Mouse (Mus musculus) cerebellum, adult 2 months (tissue): ENCODE measurements around the gene Lrrc4b.

Experiments used
- CTCF ChIP-seq: fragments of 200-500 bp; IDR thresholded peaks from 2 replicates; pipeline ENCODE4 v1.5.1; 2011; ENCODE audit warnings: low read depth, mild to moderate bottlenecking, control low read depth, low read length, moderate library complexity, borderline replicate concordance; ENCODE audit not compliant: insufficient read depth
- POLR2A ChIP-seq: fragments of 200-500 bp; IDR thresholded peaks from 2 replicates; pipeline ENCODE4 v1.6.1; 2011; ENCODE audit warnings: low read length, control low read depth, borderline replicate concordance; ENCODE audit not compliant: insufficient read depth

- TF ChIP-seq POLR2A = no peak
- TF ChIP-seq CTCF = no peak
These were observed 43.7 kb downstream of the Lrrc4b start for GRCm38 (mm10) chr7:44472558-44472885.
